Mouse (Mus musculus) forebrain, embryonic 13.5 days (tissue): ENCODE data around the gene Arl6ip6. TPM values are rescaled to one million over a fixed set of nuclear protein-coding genes. Genes with fewer than 3 reads are reported as not detected.

Experiments
- ATAC-seq: fragments of 200-750 bp; cut with Nextera tagmentation; 2 replicates; pipeline ENCODE4 v1.8.0; 2017
- H3K27ac ChIP-seq: fragments of 300-500 bp; sonication (generic); 2 replicates; pipeline ENCODE4 v1.5.1; 2015; ENCODE audit warnings: inconsistent platforms, mild to moderate bottlenecking, moderate library complexity
- H3K27me3 ChIP-seq: fragments of 300-500 bp; sonication (generic); 2 replicates; pipeline ENCODE4 v1.6.1; 2015; ENCODE audit warnings: mild to moderate bottlenecking, inconsistent platforms
- H3K36me3 ChIP-seq: fragments of 300-500 bp; sonication (generic); 2 replicates; pipeline ENCODE4 v1.6.1; 2015; ENCODE audit warnings: mild to moderate bottlenecking, inconsistent platforms; ENCODE audit not compliant: poor library complexity, severe bottlenecking
- H3K4me1 ChIP-seq: fragments of 300-500 bp; sonication (generic); 2 replicates; pipeline ENCODE4 v1.6.1; 2015; ENCODE audit warnings: inconsistent platforms
- H3K4me2 ChIP-seq: fragments of 300-500 bp; sonication (generic); 2 replicates; pipeline ENCODE4 v1.6.1; 2015; ENCODE audit warnings: inconsistent platforms, mild to moderate bottlenecking, moderate library complexity
- H3K4me3 ChIP-seq: fragments of 300-500 bp; sonication (generic); 2 replicates; pipeline ENCODE4 v1.5.1; 2015; ENCODE audit warnings: mild to moderate bottlenecking, inconsistent platforms
- H3K9ac ChIP-seq: fragments of 300-500 bp; sonication (generic); 2 replicates; pipeline ENCODE4 v1.6.1; 2015; ENCODE audit warnings: mild to moderate bottlenecking, inconsistent platforms
- H3K9me3 ChIP-seq: fragments of 300-500 bp; sonication (generic); replicated peaks from 2 replicates; pipeline ENCODE4 v1.6.1; 2016; ENCODE audit warnings: inconsistent platforms
- WGBS: fragments of 180-500 bp; shearing (Covaris S2); methylation state at CpG from one replicate; pipeline ENCODE4 v1.1.7; 2015; 5-methylcytosine and 5-hydroxymethylcytosine counted together
- polyA plus RNA-seq: library from polyadenylated mRNA; unstranded; fragments of >200 nt; fragmentation: Nextera tagmentation; extraction: Ambion mirVana; gene quantifications from 2 replicates; pipeline ENCODE4 v1.2.1, GENCODE M21; 2015

Gene Arl6ip6
- 82.5 and 82.7 TPM in 2 replicates for polyA plus RNA-seq

DNA sequence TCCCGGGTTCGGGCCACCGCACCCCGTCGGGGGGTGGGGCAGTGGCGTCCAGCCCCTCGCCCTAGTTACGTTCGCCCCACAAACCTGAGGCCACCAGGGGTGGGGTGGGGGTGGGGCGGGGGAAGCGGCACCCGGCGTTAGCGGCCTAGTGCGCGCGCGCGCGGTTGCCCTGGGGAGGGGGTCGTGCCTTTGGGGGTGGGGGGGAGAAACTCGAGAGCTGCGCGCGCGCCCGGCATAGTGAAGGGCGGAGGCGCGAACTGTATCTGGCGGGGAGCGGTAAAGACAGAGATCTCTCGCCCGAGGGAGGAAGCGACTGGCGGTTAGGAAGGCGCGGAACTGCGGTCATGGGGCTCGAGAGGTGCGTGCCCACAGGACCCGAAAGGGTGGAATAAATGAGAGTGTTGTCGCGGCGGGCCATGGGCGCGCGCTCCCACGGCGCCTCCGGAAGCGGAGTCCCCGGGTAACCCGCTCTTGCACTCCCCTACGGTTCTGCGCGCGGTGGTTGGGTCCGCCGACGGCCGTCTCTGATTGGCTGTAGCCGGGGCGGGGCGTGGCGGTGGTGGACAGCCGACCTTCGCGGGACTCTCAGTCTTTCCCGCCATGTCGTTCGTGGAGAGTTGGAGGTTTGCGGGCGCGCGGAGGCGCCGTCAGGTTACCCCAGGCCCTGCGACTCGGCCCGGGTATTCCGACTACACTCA, at the start of gene Arl6ip6:
Gene Arl6ip6, plus strand, starts transcription at position 204 of the 698 bp plus-strand sequence.
- Histone ChIP-seq H3K36me3 (peaks cover 19% of the 10 kb centered on the region), H3K27me3 (no peaks in the 10 kb centered on the region), H3K9ac (peak within 1 kb of the TSS; percentile 88), H3K9me3 (no peaks in the 10 kb centered on the region), H3K4me1 (peaks cover 32% of the 10 kb centered on the region), H3K27ac (peak within 1 kb of the TSS; percentile 96), H3K4me2 (peak within 1 kb of the TSS; percentile 74), H3K4me3 (peak within 1 kb of the TSS; percentile 92)
- WGBS, result under 1% methylated on average over 73 of the region's 82 CpGs
- peak; percentile 92 for ATAC-seq

GRCm38 (mm10) chr2:53146852-53147251, 44.7 kb upstream of the Arl6ip6 start:
- H3K27me3 ChIP-seq, result no peaks in the 10 kb centered on the region
- no peaks in the 10 kb centered on the region for H3K9me3 ChIP-seq
- H3K4me2 ChIP-seq, result no peak overlapping the region
- no peak overlapping the region for H3K27ac ChIP-seq
- no peak overlapping the region for H3K4me3 ChIP-seq
- no peak for ATAC-seq
- no peak overlapping the region for H3K9ac ChIP-seq
- peaks cover 49% of the 10 kb centered on the region for H3K36me3 ChIP-seq
- no peaks in the 10 kb centered on the region for H3K4me1 ChIP-seq

GRCm38 (mm10) chr2:53173966-53174365, 17.6 kb upstream of the Arl6ip6 start:
- Histone ChIP-seq H3K4me2 (no peak overlapping the region), H3K9me3 (no peaks in the 10 kb centered on the region), H3K9ac (no peak overlapping the region), H3K4me3 (no peak overlapping the region), H3K27me3 (no peaks in the 10 kb centered on the region), H3K36me3 (peaks cover 25% of the 10 kb centered on the region), H3K4me1 (no peaks in the 10 kb centered on the region), H3K27ac (no peak overlapping the region)
- ATAC-seq, result no peak

- Histone ChIP-seq H3K27ac (no peak overlapping the region), H3K4me3 (no peak overlapping the region), H3K27me3 (no peaks in the 10 kb centered on the region), H3K9ac (no peak overlapping the region), H3K36me3 (peaks cover 20% of the 10 kb centered on the region), H3K4me2 (no peak overlapping the region), H3K4me1 (no peaks in the 10 kb centered on the region), H3K9me3 (no peaks in the 10 kb centered on the region)
- no peak for ATAC-seq
- WGBS, result 89% methylated on average over 3 of the region's 3 CpGs
These were observed 12.6 kb upstream of the Arl6ip6 start for GRCm38 (mm10) chr2:53178966-53179365.

- Histone ChIP-seq H3K27me3 (no peaks in the 10 kb centered on the region), H3K4me2 (no peak overlapping the region), H3K9me3 (no peaks in the 10 kb centered on the region), H3K4me3 (no peak overlapping the region), H3K9ac (no peak overlapping the region), H3K4me1 (no peaks in the 10 kb centered on the region), H3K36me3 (peaks cover 18% of the 10 kb centered on the region), H3K27ac (no peak overlapping the region)
- ATAC-seq, result no peak
These were observed 11.7 kb upstream of the Arl6ip6 start for GRCm38 (mm10) chr2:53179876-53180275.

DNA sequence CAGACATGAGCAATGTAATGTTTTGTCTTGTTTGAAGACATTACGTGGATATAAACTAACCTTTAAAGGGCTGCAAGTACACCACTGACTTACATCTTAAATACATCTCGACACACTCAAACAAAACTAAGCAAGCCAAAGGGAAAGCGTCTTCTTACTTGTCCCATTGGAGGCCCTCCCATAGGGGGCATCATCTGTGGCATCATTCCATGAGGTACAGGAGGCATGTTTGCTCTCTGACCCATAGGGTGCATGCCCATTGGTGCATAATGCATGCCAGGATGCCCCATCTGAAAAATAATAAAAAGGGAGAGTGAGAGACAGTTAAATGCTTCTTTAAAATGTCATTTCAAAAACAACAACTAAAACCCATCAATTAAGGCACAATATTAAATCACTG, 1.7 kb upstream of the Arl6ip6 start:
- peaks cover 4% of the 10 kb centered on the region; the same call in 1 of the 2 replicates for H3K36me3 ChIP-seq
- peaks cover 29% of the 10 kb centered on the region for H3K4me1 ChIP-seq
- H3K9me3 ChIP-seq, result no peaks in the 10 kb centered on the region
- H3K9ac ChIP-seq, result peak overlapping the region; percentile 47; the same call in 1 of the 2 replicates
- H3K4me3 ChIP-seq, result peak overlapping the region; percentile 92
- no peaks in the 10 kb centered on the region for H3K27me3 ChIP-seq
- WGBS, result 72% methylated on average over 3 of the region's 3 CpGs
- no peak overlapping the region for H3K27ac ChIP-seq
- ATAC-seq, result no peak
- H3K4me2 ChIP-seq, result peak overlapping the region; percentile 74

- ATAC-seq, result peak; percentile 97
- H3K27ac ChIP-seq, result peak within 1 kb of the TSS; percentile 96
- H3K27me3 ChIP-seq, result no peaks in the 10 kb centered on the region
- peak within 1 kb of the TSS; percentile 92 for H3K4me3 ChIP-seq
- H3K9me3 ChIP-seq, result no peaks in the 10 kb centered on the region
- H3K9ac ChIP-seq, result peak within 1 kb of the TSS; percentile 88
- H3K4me1 ChIP-seq, result peaks cover 32% of the 10 kb centered on the region
- peaks cover 13% of the 10 kb centered on the region for H3K36me3 ChIP-seq
- under 1% methylated on average over 49 of the region's 53 CpGs for WGBS
- peak within 1 kb of the TSS; percentile 74 for H3K4me2 ChIP-seq
These were observed 628 bp upstream of the Arl6ip6 start, which contains the start of gene Prpf40a for GRCm38 (mm10) chr2:53190684-53191511. TSS of gene Prpf40a (minus strand) at chr2:53191284.

- peak overlapping the region; percentile 92 for H3K4me3 ChIP-seq
- peak overlapping the region; percentile 96 for H3K27ac ChIP-seq
- peaks cover 32% of the 10 kb centered on the region for H3K4me1 ChIP-seq
- H3K4me2 ChIP-seq, result peak overlapping the region; percentile 74
- peaks cover 22% of the 10 kb centered on the region for H3K36me3 ChIP-seq
- H3K9me3 ChIP-seq, result no peaks in the 10 kb centered on the region
- WGBS, result under 1% methylated on average over 20 of the region's 20 CpGs
- H3K9ac ChIP-seq, result peak overlapping the region; percentile 88
- no peak; the same call in 1 of the 2 replicates for ATAC-seq
- no peaks in the 10 kb centered on the region for H3K27me3 ChIP-seq
These were observed 860 bp downstream of the Arl6ip6 start for GRCm38 (mm10) chr2:53192386-53192785.

GRCm38 (mm10) chr2:53196431-53196830, 4.9 kb downstream of the Arl6ip6 start:
- Histone ChIP-seq H3K27ac (no peak overlapping the region), H3K36me3 (peaks cover 34% of the 10 kb centered on the region), H3K4me3 (no peak overlapping the region), H3K27me3 (no peaks in the 10 kb centered on the region), H3K9ac (no peak overlapping the region), H3K9me3 (no peaks in the 10 kb centered on the region), H3K4me1 (peaks cover 15% of the 10 kb centered on the region), H3K4me2 (no peak overlapping the region)
- WGBS, result 93% methylated on average over 10 of the region's 10 CpGs
- no peak for ATAC-seq

DNA sequence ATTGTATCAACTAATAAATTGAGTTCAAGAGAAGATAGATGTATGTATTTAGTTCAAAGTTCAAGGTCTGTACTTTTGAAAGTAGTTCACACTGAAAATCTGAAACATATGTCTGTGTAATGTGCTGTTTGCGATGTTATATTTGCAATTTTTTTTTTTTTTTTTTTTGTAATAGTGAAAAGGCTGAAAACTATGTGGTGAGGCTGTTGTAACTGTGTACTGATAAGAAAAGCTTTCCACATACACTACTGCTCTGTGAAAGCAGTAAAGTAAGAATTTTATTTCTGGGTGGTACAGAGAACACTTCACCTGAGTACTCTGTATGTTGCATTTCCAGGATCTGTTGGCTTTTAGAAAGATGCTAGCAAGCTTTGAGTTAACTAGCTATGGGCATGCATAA, 7.7 kb downstream of the Arl6ip6 start:
- Histone ChIP-seq H3K36me3 (peaks cover 37% of the 10 kb centered on the region), H3K27me3 (no peaks in the 10 kb centered on the region), H3K9ac (no peak overlapping the region), H3K27ac (no peak overlapping the region), H3K4me1 (peaks cover 4% of the 10 kb centered on the region; the same call in 1 of the 2 replicates), H3K4me3 (no peak overlapping the region), H3K9me3 (no peaks in the 10 kb centered on the region), H3K4me2 (no peak overlapping the region)
- no peak for ATAC-seq
- WGBS, result 95% methylated on average over 1 of the region's 1 CpGs

GRCm38 (mm10) chr2:53200164-53200885, 8.8 kb downstream of the Arl6ip6 start:
- Histone ChIP-seq H3K27ac (no peak overlapping the region), H3K9ac (no peak overlapping the region), H3K9me3 (no peaks in the 10 kb centered on the region), H3K4me3 (no peak overlapping the region), H3K36me3 (peaks cover 35% of the 10 kb centered on the region), H3K4me1 (no peaks in the 10 kb centered on the region), H3K27me3 (no peaks in the 10 kb centered on the region), H3K4me2 (no peak overlapping the region)
- WGBS, result 95% methylated on average over 4 of the region's 4 CpGs
- no peak for ATAC-seq
